Mouse (Mus musculus) retina, postnatal 7 days (tissue): ENCODE results near the gene Arl14.

Experiments used
- DNase-seq: peaks from one replicate; pipeline ENCODE4 v3.0.0-alpha.2; 2012; ENCODE audit warnings: low read depth, low spot score

Arl14 gene

GRCm38 (mm10) chr3:69221806-69222501, at the start of gene Arl14:
Arl14 (plus strand) TSS chr3:69222419.
- no peak for DNase-seq

- no peak for DNase-seq
These were observed 47.0 kb upstream of the Arl14 start for GRCm38 (mm10) chr3:69175229-69175628.

GRCm38 (mm10) chr3:69177168-69177797, 44.9 kb upstream of the Arl14 start:
- no peak for DNase-seq

- DNase-seq = no peak
These were observed 44.3 kb upstream of the Arl14 start for GRCm38 (mm10) chr3:69177914-69178313.

GRCm38 (mm10) chr3:69178365-69179004, 43.7 kb upstream of the Arl14 start:
- DNase-seq = peak; percentile 14

GRCm38 (mm10) chr3:69181531-69181930, 40.7 kb upstream of the Arl14 start:
- no peak for DNase-seq

DNA sequence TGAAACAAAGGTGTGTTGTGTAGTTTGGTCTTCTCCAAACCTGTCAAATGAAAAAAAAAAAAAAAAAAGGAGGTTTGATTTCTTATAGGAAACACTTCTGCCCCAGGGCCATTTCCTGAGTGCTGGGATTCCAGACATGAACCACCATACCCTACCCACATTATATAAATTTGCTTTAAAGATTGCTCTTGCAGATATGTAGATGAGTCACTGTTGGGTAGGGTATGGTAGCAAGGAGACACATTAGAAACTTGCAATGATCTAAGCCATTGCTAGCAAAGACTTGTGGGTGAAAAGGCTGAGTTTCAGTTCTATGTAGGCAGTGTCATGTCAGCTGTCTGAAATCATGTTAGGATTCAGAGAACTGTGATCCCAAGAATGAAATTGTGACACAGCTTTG, 40.0 kb upstream of the Arl14 start:
- no peak for DNase-seq

DNA sequence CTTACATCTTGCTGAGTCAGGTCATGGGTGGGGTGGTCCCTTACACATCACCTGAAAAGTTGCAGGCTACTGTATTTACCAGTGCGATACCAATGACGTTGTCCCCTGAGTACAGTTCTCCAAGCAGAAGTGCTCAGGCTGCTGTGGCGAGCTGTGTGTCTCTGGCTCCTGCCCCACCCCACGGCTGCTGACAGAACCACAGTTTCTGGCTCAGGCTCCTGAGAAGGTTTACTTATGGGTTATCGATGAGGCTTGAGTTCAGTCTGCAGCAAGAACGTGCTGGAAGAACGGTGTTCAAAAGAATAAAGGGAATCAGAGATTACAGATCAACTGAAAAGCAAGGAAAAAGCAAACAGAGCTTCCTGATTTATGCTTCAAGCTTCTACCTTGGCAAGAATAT, 37.0 kb upstream of the Arl14 start:
- DNase-seq = no peak

GRCm38 (mm10) chr3:69186031-69186430, 36.2 kb upstream of the Arl14 start:
- no peak for DNase-seq

DNA sequence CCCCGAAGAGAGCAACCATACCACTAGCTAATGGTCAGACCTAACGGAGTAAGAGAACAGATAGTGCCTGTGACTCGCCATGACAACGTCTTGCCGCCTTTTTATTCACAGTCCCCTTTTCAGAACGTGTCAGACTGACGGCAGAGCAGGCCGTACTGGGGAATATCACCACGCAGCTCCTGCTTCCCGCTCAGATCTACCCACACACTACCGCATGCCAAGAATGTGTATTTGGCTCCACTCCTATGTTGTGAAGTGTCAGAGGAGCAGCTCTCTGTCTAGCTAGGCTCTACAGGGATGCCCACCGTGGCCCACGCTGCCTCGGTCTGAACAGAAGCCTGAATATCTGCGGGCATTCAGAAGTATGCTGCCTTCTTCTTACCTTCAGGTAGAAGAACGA, 35.6 kb upstream of the Arl14 start:
- no peak for DNase-seq

- DNase-seq = no peak
These were observed 29.2 kb upstream of the Arl14 start for GRCm38 (mm10) chr3:69192995-69193394.

DNA sequence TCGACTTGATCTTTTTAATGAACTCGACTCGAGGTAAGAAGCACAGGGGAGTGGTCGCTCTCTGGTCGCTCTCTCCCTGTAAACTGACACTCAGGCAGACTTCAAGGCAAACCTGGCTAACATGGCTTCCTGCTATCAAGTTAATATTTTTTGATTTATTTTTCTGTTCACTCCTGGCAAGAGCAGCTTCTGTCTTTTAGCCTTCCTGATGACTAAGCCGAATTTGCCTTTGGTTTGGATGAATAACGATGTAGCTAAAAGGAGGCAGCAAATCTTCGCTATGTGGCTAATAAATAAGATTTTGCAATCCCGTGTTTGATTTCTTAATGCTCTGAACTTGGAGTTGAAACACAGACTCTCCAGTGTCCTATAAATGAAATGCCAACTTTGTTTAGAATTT, 27.7 kb upstream of the Arl14 start:
- no peak for DNase-seq

GRCm38 (mm10) chr3:69195251-69195650, 27.0 kb upstream of the Arl14 start:
- no peak for DNase-seq

- no peak for DNase-seq
These were observed 24.1 kb upstream of the Arl14 start for GRCm38 (mm10) chr3:69198098-69198497.

DNA sequence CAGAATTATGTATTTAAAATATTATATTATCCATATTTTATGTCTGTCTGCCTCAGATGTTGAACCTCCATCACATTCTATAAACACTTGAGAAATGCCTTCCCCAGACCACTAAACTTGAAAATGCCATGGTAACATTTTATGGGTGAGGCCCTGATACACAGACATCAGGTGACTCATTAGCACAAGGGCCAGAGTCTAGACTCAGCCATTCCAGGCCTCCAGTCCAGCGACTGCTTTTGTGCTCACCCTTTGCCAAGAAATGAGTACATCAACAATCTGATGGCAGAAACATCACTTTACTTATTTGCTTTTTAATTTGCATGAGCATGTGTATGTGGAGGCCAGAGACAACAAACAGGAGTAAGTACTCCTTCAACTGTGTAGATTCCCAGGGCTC, 22.0 kb upstream of the Arl14 start:
- no peak for DNase-seq

DNA sequence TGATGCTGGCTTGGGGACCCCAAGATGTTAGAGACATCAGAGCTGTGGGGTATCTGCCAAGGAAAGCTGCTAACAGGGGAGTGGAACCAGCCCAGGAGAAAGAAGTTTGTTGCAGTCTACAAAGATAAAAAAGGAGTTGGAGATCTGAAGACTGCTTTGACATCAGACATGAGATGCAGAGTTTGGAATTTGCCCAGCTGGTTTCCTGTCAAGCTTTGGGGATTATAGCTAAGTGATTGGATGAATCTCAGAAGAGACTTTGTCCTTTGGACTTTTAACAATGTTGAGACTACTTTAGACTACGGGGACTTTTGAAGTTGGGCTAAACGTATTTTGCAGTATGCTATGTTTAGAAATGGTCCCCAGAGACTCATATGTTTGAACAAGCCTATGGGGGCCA, 21.0 kb upstream of the Arl14 start:
- DNase-seq = no peak

DNA sequence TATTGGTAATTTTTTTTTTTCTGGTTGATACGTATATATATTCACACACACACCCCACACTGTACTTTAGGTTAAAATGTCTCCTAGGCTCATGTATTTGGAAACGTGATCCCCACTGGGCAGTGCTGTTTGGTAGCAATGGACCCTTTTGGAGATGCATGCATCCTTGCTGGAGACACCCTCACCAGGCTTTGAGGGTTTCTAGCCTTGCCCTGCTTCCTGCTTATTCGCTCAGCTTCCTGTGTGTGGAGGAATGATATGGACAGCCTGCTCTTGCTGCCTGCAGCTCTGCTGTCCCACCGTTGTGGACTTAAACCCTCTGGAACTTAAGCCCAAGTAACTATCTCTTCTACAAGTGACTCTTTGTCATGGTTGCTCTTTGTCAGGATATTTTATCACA, 19.3 kb upstream of the Arl14 start:
- no peak for DNase-seq

DNA sequence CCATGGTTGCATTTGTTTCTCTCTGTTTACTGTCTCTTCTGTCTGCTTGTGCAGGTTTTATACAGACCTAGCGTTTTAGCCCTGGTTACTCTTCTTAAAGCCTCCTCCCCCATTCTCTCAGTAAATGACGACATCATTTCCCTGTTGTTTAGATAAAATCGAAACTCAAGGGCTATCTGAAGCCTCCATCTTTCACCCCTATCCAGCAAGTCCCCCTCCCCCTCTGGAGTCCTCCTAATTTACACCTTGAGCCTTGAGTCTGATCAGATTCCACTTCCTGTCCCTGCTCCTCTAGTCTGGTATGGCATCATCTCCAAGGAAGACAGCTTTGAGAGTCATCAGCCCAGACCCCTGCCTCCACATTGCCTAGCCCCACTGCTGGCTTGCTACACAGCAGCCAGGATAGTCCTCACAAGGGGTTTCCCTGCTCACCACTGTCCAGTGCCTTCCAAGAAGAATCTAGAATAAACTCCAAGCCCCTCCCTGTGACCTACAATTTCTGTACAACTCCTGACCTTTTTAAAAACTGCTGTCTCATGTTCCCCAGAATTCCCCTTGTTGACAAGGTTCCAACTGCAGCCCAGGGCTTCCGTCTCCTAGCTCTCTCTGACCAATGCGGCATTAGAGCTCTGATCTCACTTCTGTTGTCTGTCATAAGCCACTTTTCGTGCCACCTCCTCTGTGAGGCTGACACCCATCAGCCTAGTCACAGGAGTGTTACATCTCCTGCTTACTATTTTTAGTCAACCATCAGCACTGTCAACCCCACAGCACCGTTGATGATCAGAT, 16.8 kb upstream of the Arl14 start:
- no peak for DNase-seq

DNA sequence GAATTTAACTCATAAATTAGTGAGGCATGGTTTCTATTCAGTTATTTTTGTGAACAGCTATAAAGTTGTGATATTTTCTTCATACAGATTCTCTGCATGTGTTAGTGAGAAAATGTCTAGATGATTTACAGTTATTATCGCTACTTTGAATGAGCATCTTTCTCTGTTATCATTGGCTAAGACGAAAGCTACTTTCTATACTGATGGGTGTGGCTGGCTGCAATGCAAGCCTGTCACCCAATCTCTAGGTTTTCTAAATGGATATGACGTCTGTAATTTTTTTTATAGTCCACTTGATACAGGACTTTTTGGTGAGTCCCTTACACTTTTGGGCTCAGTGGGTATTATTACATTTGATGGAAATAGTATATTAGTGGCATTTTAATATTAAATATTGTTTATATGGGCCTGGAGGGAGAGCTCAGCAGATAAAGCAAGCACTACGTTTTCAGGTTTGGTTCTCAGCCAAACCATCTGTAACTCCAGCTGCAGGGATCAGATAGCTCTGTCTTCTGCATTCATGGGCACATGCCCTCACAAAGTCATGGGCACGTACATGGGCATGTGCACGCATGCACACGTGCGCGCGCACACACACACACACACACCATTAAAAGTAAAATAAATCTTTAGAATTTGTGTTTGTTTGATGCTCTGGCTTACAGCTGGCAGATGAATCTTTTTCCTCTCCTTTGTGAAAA, 15.9 kb upstream of the Arl14 start:
- no peak for DNase-seq

- DNase-seq = no peak
These were observed 13.5 kb upstream of the Arl14 start for GRCm38 (mm10) chr3:69208441-69209309.

- DNase-seq = no peak
These were observed 10.0 kb upstream of the Arl14 start for GRCm38 (mm10) chr3:69212246-69212645.
